Mouse (Mus musculus) urinary bladder, adult 18-20 months (tissue): ENCODE results near the gene Sema4g.

Source experiments
- DNase-seq, 2 experiments: peaks; one replicate each; pipeline ENCODE4 v3.0.0; 2022; ENCODE audit warnings: low spot score in 2 of 2, mixed read lengths in 2 of 2

The Sema4g gene

GRCm38 (mm10) chr19:44988831-44989566, at the start of gene Sema4g:
Gene Sema4g (plus strand): TSS chr19:44989101.
- peak in 1 of 2 experiments; percentile 42 for DNase-seq

DNA sequence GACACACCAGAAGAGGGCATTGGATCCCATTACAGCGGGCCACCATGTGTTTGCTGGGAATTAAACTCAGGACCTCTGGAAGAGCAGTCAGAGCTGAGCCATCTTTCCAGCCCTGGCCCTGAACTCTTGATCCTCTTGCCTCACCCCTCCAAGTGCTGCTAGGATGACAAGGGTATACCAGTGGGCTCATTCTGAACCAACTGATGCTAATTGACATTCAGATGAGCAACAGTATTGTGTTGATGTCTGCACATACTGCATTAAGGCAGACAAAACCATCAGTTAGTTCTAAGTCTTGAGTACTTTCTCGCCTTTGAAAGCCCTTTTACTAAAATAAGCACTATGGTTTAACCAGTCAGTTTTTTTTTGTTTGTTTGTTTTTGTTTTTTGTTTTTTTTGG, 29.3 kb upstream of the Sema4g start:
- DNase-seq: no peak

DNA sequence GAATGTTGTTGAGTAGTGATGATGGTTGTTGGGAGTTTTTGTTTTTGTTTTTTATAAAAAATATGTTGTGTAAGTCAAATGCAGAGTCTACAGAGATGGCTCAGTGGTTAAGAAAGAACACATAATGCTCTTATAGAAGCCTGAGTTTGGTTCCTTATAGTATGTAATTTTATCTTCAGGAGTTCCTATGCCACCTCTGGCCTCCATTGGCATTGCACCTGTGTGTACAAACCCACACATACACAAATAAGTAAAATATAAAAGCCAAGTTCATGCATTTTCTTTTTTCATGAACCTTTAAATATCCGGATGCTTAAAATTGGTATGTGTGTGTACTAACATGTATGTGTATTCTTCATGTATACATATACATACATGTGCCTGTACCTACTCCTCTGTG, 22.9 kb upstream of the Sema4g start:
- no peak for DNase-seq

- DNase-seq: no peak
Observed at GRCm38 (mm10) chr19:44968329-44968728, 20.6 kb upstream of the Sema4g start.

DNA sequence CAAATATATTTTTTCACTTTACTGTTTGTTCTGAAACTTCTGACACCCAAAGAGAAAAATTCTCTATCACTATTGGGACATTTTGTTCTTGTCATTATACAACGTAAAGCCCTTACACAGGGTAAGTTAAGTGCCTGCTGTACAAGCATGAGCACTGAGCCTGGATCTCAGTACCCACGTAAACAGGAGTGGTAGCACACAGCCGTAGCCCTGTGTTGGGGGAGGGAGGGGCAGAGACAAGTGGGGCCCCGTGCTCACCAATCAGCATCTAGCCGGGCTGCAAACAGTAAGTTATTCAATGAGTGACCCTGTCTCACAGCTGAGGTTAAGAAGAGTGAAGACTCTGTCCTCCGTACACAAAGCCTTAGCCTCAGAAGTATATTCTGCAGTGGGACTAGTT, 12.3 kb upstream of the Sema4g start:
- DNase-seq: no peak

DNA sequence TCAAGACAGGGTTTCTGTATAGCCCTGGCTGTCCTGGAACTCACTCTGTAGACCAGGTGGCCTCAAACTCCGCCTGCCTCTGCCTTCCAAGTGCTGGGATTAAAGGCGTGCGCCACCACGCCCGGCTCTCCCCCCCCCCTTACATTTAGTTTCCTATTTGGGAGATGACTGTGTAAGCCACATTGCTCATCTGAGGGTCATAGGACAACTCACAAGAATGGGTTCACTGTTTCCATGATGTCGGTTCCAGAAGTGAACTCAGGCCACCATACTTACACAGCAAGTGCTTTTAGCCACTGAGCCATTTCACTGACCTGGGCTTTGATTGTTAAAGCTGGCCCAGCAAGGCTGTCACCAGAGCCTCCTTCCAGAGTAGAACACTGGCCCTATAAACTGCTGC, 11.8 kb upstream of the Sema4g start:
- DNase-seq: no peak

- DNase-seq: no peak
Observed at GRCm38 (mm10) chr19:44980787-44981186, 8.1 kb upstream of the Sema4g start.

GRCm38 (mm10) chr19:44982477-44983115, 6.3 kb upstream of the Sema4g start:
- DNase-seq: no peak

GRCm38 (mm10) chr19:44983366-44983765, 5.5 kb upstream of the Sema4g start:
- DNase-seq: no peak

- no peak for DNase-seq
Observed at GRCm38 (mm10) chr19:44984420-44984819, 4.5 kb upstream of the Sema4g start.

- no peak for DNase-seq
Observed at GRCm38 (mm10) chr19:44985159-44985988, 3.5 kb upstream of the Sema4g start.

DNA sequence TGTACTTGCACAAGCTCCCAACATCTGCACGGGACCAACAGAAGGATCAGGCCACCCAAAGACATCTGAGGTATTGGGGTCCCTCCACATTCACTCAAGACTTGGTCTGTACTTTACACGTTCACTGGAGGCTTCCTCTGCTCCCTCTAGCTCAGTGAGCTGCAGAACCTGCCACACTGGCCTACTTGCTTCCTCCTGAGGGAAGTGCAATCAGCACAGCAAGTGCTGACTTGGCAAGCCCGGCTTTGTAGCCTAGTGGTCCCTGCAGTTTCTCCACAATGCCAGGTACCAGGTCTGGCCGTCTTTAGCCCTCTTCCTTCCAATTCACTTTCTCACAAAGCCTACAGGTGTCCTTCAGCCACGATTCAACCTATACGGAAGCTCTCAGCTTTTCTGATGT, 1.9 kb upstream of the Sema4g start:
- peak; percentile 30 to 46 for DNase-seq

GRCm38 (mm10) chr19:44987851-44988250, 1.1 kb upstream of the Sema4g start:
- no peak for DNase-seq

GRCm38 (mm10) chr19:44988321-44988720, 580 bp upstream of the Sema4g start:
- DNase-seq: no peak

- peak in 1 of 2 experiments; percentile 37 for DNase-seq
Observed at GRCm38 (mm10) chr19:44989567-44990495, 930 bp downstream of the Sema4g start.

DNA sequence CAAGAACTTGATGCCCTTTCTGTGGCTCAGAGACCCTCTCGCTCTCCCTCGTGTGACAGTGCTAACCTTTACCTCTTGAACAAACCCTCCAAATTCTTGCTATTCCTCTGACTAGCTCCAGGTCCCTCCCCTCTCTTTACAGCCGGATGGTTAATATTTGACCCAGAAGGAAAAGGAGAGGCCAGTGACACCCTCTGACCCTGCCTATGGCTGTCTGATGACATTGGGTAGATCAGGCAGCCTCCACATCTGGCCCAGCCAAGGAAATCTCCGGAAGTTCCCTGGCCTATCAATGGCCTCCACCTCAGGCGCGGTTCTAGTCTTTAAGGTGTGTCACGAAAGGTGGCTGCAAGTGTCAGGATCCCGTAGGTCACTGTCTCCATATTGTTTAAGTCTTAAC, 2.1 kb downstream of the Sema4g start:
- DNase-seq: no peak

DNA sequence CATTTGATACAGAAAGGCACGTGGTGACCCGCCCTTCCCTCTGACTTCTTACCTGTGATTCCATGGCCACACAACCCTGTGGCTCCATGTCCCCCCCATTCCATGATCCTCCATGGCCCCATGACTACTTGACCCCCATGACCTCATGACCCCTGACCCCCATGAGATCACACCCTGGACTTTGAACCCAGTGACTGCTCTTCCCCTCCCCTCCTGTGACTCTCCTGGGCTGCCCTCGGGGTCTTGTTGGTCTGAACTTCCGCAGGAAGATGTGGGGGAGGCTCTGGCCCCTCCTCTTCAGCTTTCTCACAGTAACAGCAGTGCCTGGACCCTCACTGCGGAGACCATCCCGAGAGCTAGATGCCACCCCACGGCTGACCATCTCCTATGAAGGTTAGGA, 3.3 kb downstream of the Sema4g start:
- DNase-seq: no peak

DNA sequence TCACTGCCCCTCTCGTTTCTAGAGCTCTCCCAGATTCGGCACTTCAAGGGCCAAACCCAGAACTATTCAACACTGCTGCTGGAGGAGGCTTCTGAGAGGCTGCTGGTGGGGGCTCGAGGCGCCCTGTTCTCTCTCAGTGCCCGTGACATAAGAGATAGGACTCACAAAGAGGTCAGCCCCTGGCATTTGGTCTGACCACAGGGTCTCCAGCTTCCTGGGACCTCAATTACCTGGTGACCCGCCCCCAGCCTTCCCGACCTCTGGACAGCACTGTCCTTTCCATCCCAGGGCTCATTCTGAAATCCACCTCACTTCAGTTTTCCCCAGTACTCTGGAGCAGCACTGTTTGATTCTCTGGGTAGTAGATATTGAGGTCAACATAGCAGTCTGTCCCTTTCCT, 3.8 kb downstream of the Sema4g start:
- no peak for DNase-seq

- DNase-seq: no peak
Observed at GRCm38 (mm10) chr19:44997786-44998185, 8.9 kb downstream of the Sema4g start.

- DNase-seq: no peak
Observed at GRCm38 (mm10) chr19:44999647-45000046, 10.7 kb downstream of the Sema4g start.

GRCm38 (mm10) chr19:45002301-45002700, 13.4 kb downstream of the Sema4g start:
- DNase-seq: no peak
